ENCODE assay signal across 30 mouse cellular contexts in the genomic region with DNA sequence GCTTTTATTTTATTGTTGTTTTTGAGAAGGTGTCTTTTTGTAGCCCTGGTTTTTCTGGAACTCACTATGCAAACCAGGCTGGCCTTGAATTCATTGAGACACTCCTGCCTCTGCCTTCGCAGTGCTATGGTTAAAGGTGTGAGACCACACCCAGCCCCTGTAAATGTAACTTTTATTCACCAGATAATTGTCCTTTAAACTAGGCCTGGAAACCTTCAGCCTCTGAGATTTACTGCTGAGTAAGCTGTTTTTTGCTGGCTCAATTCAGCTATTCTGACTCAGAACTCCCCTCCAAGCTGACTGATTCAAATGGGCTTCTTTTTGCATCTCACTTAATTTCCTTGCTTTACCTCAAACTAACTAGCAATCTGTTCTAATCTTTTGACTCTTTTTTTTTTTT. TPM values are rescaled to one million over a fixed set of nuclear protein-coding genes. Genes with fewer than 3 reads are reported as not detected.
"Had no signal": no experiment of that assay in that cellular context is flagged by ENCODE, and none has a peak within 500 bp of the region (broad histone marks: within the 10 kb centered on the region; RNA-seq: fewer than 3 reads in every experiment).

No protein-coding gene starts in this region.

- H3K27me3 ChIP-seq: heart, embryonic 12.5 days; hindbrain, embryonic 12.5 days; intestine, embryonic 15.5 days; kidney, embryonic 15.5 days; limb, embryonic 13.5 days; limb, embryonic 15.5 days; liver, embryonic 12.5 days had no signal

- DNase-seq: gastrocnemius, adult 2 months; gastrocnemius, postnatal 10 days; gastrocnemius, postnatal 25 days; heart, adult 2 months; heart, postnatal 10 days; heart, postnatal 4 days; kidney, adult 18-20 months; kidney, adult 8-10 months; kidney, postnatal 14 days; kidney, postnatal 36 days; layer of hippocampus, adult 9-11 months; layer of hippocampus, postnatal 36 days; left cerebral cortex, postnatal 4 days had no signal

- H3K27ac ChIP-seq: gastrocnemius, adult 2 months; heart, adult 2 months; hindbrain, embryonic 10.5 days; hindbrain, embryonic 12.5 days; hindbrain, embryonic 14.5 days; intestine, embryonic 15.5 days; kidney, embryonic 15.5 days; kidney, postnatal 0 days; limb, embryonic 13.5 days; limb, embryonic 15.5 days; liver, embryonic 12.5 days; liver, embryonic 14.5 days had no signal

- H3K9me3 ChIP-seq: heart, embryonic 12.5 days; hindbrain, embryonic 10.5 days; hindbrain, embryonic 12.5 days; intestine, embryonic 15.5 days; kidney, embryonic 15.5 days; limb, embryonic 13.5 days; limb, embryonic 15.5 days; liver, embryonic 12.5 days had no signal

- H3K4me3 ChIP-seq: gastrocnemius, adult 2 months; heart, adult 2 months; heart, embryonic 12.5 days; hindbrain, embryonic 10.5 days; hindbrain, embryonic 12.5 days; intestine, embryonic 15.5 days; kidney, embryonic 15.5 days; limb, embryonic 13.5 days; limb, embryonic 15.5 days; liver, embryonic 12.5 days had no signal

- H3K4me1 ChIP-seq: heart, embryonic 12.5 days; hindbrain, embryonic 10.5 days; hindbrain, embryonic 12.5 days; intestine, embryonic 15.5 days; kidney, embryonic 15.5 days; limb, embryonic 13.5 days; limb, embryonic 15.5 days; liver, embryonic 12.5 days had no signal

- H3K9ac ChIP-seq: heart, embryonic 12.5 days; hindbrain, embryonic 12.5 days; hindbrain, embryonic 14.5 days; intestine, embryonic 15.5 days; kidney, embryonic 15.5 days; limb, embryonic 13.5 days; limb, embryonic 15.5 days; liver, embryonic 12.5 days; liver, embryonic 14.5 days had no signal

RNA-seq across cellular contexts. Expression of a gene that starts 18.2 kb away (rescaled TPM):
- total RNA-seq: granulocyte monocyte progenitor cell, adult 5-6 weeks had no signal
- polyA plus RNA-seq: inflammation-experienced regulatory T-cells, adult 6 months; limb, embryonic 11.5 days had no signal

RNA-seq across cellular contexts. Expression of a gene that starts 60.0 kb away (rescaled TPM):
- total RNA-seq: gastrocnemius, adult 2 months; gastrocnemius, postnatal 25 days; granulocyte monocyte progenitor cell, adult 5-6 weeks; heart, adult 2 months; heart, postnatal 10 days; heart, postnatal 25 days; heart, postnatal 4 days; liver, adult 2 months had no signal
- polyA plus RNA-seq: heart, adult 2 months; inflammation-experienced regulatory T-cells, adult 6 months; large intestine, adult 2 months; liver, adult 2 months had no signal
